Mouse (Mus musculus): ENCODE results near the gene Ttll7.

Gene Ttll7

GRCm38 (mm10) chr3:146851966-146852891 lies at the start of gene Ttll7:
TSS of gene Ttll7 (plus strand) at chr3:146852367.
- DNase-seq, result peak; percentile 87 to 90

GRCm38 (mm10) chr3:146812041-146812878 lies 39.9 kb upstream of the Ttll7 start:
- no peak for DNase-seq

GRCm38 (mm10) chr3:146812901-146813393 lies 39.2 kb upstream of the Ttll7 start, which contains the start of gene Prkacb:
TSS of gene Prkacb (minus strand) at chr3:146812990.
- DNase-seq, result peak; percentile 88

GRCm38 (mm10) chr3:146813624-146814023 lies 38.5 kb upstream of the Ttll7 start:
- DNase-seq, result no peak

GRCm38 (mm10) chr3:146820718-146821117 lies 31.4 kb upstream of the Ttll7 start:
- no peak for DNase-seq

GRCm38 (mm10) chr3:146842766-146843165 lies 9.4 kb upstream of the Ttll7 start:
- DNase-seq, result peak in 1 of 2 experiments; percentile 18

GRCm38 (mm10) chr3:146843470-146843869 lies 8.7 kb upstream of the Ttll7 start:
- no peak for DNase-seq

- peak; percentile 36 to 60 for DNase-seq
Measured at GRCm38 (mm10) chr3:146846237-146846636, 5.9 kb upstream of the Ttll7 start.

GRCm38 (mm10) chr3:146848112-146848511 lies 4.1 kb upstream of the Ttll7 start:
- no peak for DNase-seq

GRCm38 (mm10) chr3:146849360-146849759 lies 2.8 kb upstream of the Ttll7 start:
- DNase-seq, result no peak

- no peak for DNase-seq
Measured at GRCm38 (mm10) chr3:146854473-146855087, 2.4 kb downstream of the Ttll7 start.

GRCm38 (mm10) chr3:146857373-146857772 lies 5.2 kb downstream of the Ttll7 start:
- no peak for DNase-seq

- DNase-seq, result no peak
Measured at GRCm38 (mm10) chr3:146860308-146860707, 8.1 kb downstream of the Ttll7 start.

GRCm38 (mm10) chr3:146866563-146866962 lies 14.4 kb downstream of the Ttll7 start:
- DNase-seq, result no peak

- DNase-seq, result no peak
Measured at GRCm38 (mm10) chr3:146871954-146872353, 19.8 kb downstream of the Ttll7 start.

- peak; percentile 45 to 78 for DNase-seq
Measured at GRCm38 (mm10) chr3:146875929-146876328, 23.8 kb downstream of the Ttll7 start.

- no peak for DNase-seq
Measured at GRCm38 (mm10) chr3:146893931-146894330, 41.8 kb downstream of the Ttll7 start.

- no peak for DNase-seq
Measured at GRCm38 (mm10) chr3:146896581-146896980, 44.4 kb downstream of the Ttll7 start.

GRCm38 (mm10) chr3:146900094-146900493 lies 47.9 kb downstream of the Ttll7 start:
- DNase-seq, result no peak

GRCm38 (mm10) chr3:146901729-146902128 lies 49.6 kb downstream of the Ttll7 start:
- no peak for DNase-seq

- DNase-seq, result no peak
Measured at GRCm38 (mm10) chr3:146905606-146906005, 53.4 kb downstream of the Ttll7 start.

- DNase-seq, result no peak
Measured at GRCm38 (mm10) chr3:146908922-146909321, 56.8 kb downstream of the Ttll7 start.

- DNase-seq, result no peak
Measured at GRCm38 (mm10) chr3:146913107-146913506, 60.9 kb downstream of the Ttll7 start.
